Mouse (Mus musculus) hindbrain, embryonic 14.5 days (tissue): Measurements from ENCODE around the gene Rpl10. TPM values are rescaled to one million over a fixed set of nuclear protein-coding genes. Genes with fewer than 3 reads are reported as not detected.

ENCODE experiments used
- ATAC-seq: fragments of 200-750 bp; cut with Nextera tagmentation; 2 replicates; pipeline ENCODE4 v1.8.0; 2017; ENCODE audit warnings: moderate number of reproducible peaks, mild to moderate bottlenecking, moderate TSS enrichment, moderate library complexity; ENCODE audit not compliant: low FRiP score
- DNase-seq: peaks from one replicate; pipeline ENCODE4 v3.0.0-alpha.2; 2015; ENCODE audit warnings: low spot score
- H3K27ac ChIP-seq: fragments of 300-500 bp; sonication (generic); 2 replicates; pipeline ENCODE4 v1.5.1; 2014; ENCODE audit warnings: mild to moderate bottlenecking, moderate library complexity
- H3K27me3 ChIP-seq: fragments of 300-500 bp; sonication (generic); 2 replicates; pipeline ENCODE4 v1.6.1; 2014; ENCODE audit warnings: mild to moderate bottlenecking, low read length, mixed read lengths; ENCODE audit not compliant: control insufficient read depth, insufficient read depth
- H3K36me3 ChIP-seq: fragments of 300-500 bp; sonication (generic); replicated peaks from 2 replicates; pipeline ENCODE4 v1.6.1; 2014; ENCODE audit not compliant: control insufficient read depth, insufficient read depth
- H3K4me1 ChIP-seq: fragments of 300-500 bp; sonication (generic); replicated peaks from 2 replicates; pipeline ENCODE4 v1.6.1; 2014; ENCODE audit warnings: antibody characterized with exemption, low read length, mixed read lengths; ENCODE audit not compliant: control insufficient read depth, insufficient read depth
- H3K4me2 ChIP-seq: fragments of 300-500 bp; sonication (generic); replicated peaks from 2 replicates; pipeline ENCODE4 v1.6.1; 2014; ENCODE audit warnings: mild to moderate bottlenecking, moderate library complexity
- H3K4me3 ChIP-seq: fragments of 300-500 bp; sonication (generic); replicated peaks from 2 replicates; pipeline ENCODE4 v1.5.1; 2014; ENCODE audit warnings: mild to moderate bottlenecking, low read length
- H3K9ac ChIP-seq: fragments of 300-500 bp; sonication (generic); 2 replicates; pipeline ENCODE4 v1.6.1; 2014
- H3K9me3 ChIP-seq: fragments of 300-500 bp; sonication (generic); 2 replicates; pipeline ENCODE4 v1.6.1; 2016; ENCODE audit warnings: low read length; ENCODE audit not compliant: control insufficient read depth
- WGBS: fragments of 180-500 bp; shearing (Covaris S2); extraction: QIAGEN DNeasy Blood & Tissue Kit; methylation state at CpG from one replicate; pipeline ENCODE4 v1.1.7; 2014; 5-methylcytosine and 5-hydroxymethylcytosine counted together
- microRNA-seq: library from miRNA; unstranded; fragments of <30 nt; microRNA quantifications from one replicate; pipeline ENCODE4, GENCODE M21; 2016
- polyA plus RNA-seq: library from polyadenylated mRNA; unstranded; fragments of >200 nt; fragmentation: Nextera tagmentation; extraction: Ambion mirVana; gene quantifications from 2 replicates; pipeline ENCODE4 v1.2.1, GENCODE M21; 2014

Gene Rpl10
- polyA plus RNA-seq, 1 experiment from 2014 or later = 540 TPM

GRCm38 (mm10) chrX:74298348-74298747 lies 27.7 kb downstream of the Rpl10 start:
- Histone ChIP-seq H3K4me1 (no peaks in the 10 kb centered on the region), H3K9ac (no peak overlapping the region), H3K9me3 (no peaks in the 10 kb centered on the region), H3K4me2 (no peak overlapping the region; the same call in 1 of the 2 replicates), H3K36me3 (peaks cover 30% of the 10 kb centered on the region; the same call in 1 of the 2 replicates), H3K27ac (no peak overlapping the region), H3K4me3 (no peak overlapping the region), H3K27me3 (no peaks in the 10 kb centered on the region)
- DNase-seq (no peak), ATAC-seq (no peak)
- WGBS = 100% methylated on average over 1 of the region's 1 CpGs

- WGBS = 90% methylated on average over 3 of the region's 3 CpGs
- Histone ChIP-seq H3K4me3 (no peak overlapping the region), H3K4me1 (peaks cover 6% of the 10 kb centered on the region; the same call in 1 of the 2 replicates), H3K9me3 (no peaks in the 10 kb centered on the region), H3K36me3 (peaks cover 35% of the 10 kb centered on the region; the same call in 1 of the 2 replicates), H3K27me3 (no peaks in the 10 kb centered on the region), H3K27ac (no peak overlapping the region), H3K4me2 (no peak overlapping the region), H3K9ac (no peak overlapping the region)
- DNase-seq (no peak), ATAC-seq (no peak)
Measured at GRCm38 (mm10) chrX:74299721-74300120, 29.1 kb downstream of the Rpl10 start.

- peaks cover 20% of the 10 kb centered on the region; the same call in 1 of the 2 replicates for H3K4me1 ChIP-seq
- H3K4me2 ChIP-seq = peak within 1 kb of the TSS; percentile 75
- H3K9ac ChIP-seq = peak within 1 kb of the TSS; percentile 80
- peak; percentile 76 for DNase-seq
- 12% methylated on average over 36 of the region's 41 CpGs for WGBS
- ATAC-seq = peak; percentile 84
- H3K9me3 ChIP-seq = no peaks in the 10 kb centered on the region
- peak within 1 kb of the TSS; percentile 61 for H3K4me3 ChIP-seq
- H3K27me3 ChIP-seq = no peaks in the 10 kb centered on the region
- peaks cover 65% of the 10 kb centered on the region for H3K36me3 ChIP-seq
- H3K27ac ChIP-seq = peak within 1 kb of the TSS; percentile 95
Measured at GRCm38 (mm10) chrX:74304867-74305700, 34.5 kb downstream of the Rpl10 start, which contains the start of gene Gdi1. Gene Gdi1, plus strand, starts transcription at chrX:74304998.

GRCm38 (mm10) chrX:74312540-74313464 lies 42.2 kb downstream of the Rpl10 start, which contains the start of gene Fam50a:
Gene Fam50a, plus strand, starts transcription at chrX:74313033.
- Histone ChIP-seq H3K9me3 (no peaks in the 10 kb centered on the region), H3K4me2 (peak within 1 kb of the TSS; percentile 57), H3K4me1 (peaks cover 4% of the 10 kb centered on the region; the same call in 1 of the 2 replicates), H3K9ac (peak within 1 kb of the TSS; percentile 74), H3K36me3 (peaks cover 43% of the 10 kb centered on the region), H3K27me3 (no peaks in the 10 kb centered on the region), H3K27ac (peak within 1 kb of the TSS; percentile 91), H3K4me3 (peak within 1 kb of the TSS; percentile 55)
- peak; percentile 86 for DNase-seq
- ATAC-seq = peak; percentile 97
- 20% methylated on average over 58 of the region's 59 CpGs for WGBS

Small RNA genes lying within 50 kb of the gene (microRNA-seq; reads per million reads assigned to microRNA genes)
- 0.48 reads per million for gene Mir7091
- gene Mir7092 = 1.1 reads per million

Other genes starting within 250 kb of the Rpl10 start
- gene Irak1, start 246.9 kb upstream of the Rpl10 start, polyA plus RNA-seq = 30.9 and 31.2 TPM in 2 replicates
- gene Opn1mw, start 143.3 kb upstream of the Rpl10 start, polyA plus RNA-seq = not detected in 2 replicates
- 15.5 and 15.6 TPM in 2 replicates for gene Mecp2, start 135.4 kb upstream of the Rpl10 start, polyA plus RNA-seq
- not detected in 2 replicates for gene Tex28, start 103.0 kb upstream of the Rpl10 start, polyA plus RNA-seq
- 0.08 TPM in 1 of 2 replicates, not detected in the other for gene Tktl1, start 93.6 kb upstream of the Rpl10 start, polyA plus RNA-seq
- gene Flna, start 21.0 kb upstream of the Rpl10 start, polyA plus RNA-seq = 92.7 and 100.0 TPM in 2 replicates
- gene Emd, start 16.1 kb upstream of the Rpl10 start, polyA plus RNA-seq = 14.7 and 17.0 TPM in 2 replicates
- 48.4 and 56.5 TPM in 2 replicates for gene Taz, start 11.1 kb downstream of the Rpl10 start, polyA plus RNA-seq
- gene Dnase1l1, start 11.5 kb downstream of the Rpl10 start, polyA plus RNA-seq = 3.0 and 3.6 TPM in 2 replicates
- 248 and 297 TPM in 2 replicates for gene Atp6ap1, start 26.3 kb downstream of the Rpl10 start, polyA plus RNA-seq
- 781 and 862 TPM in 2 replicates for gene Gdi1, start 34.2 kb downstream of the Rpl10 start, polyA plus RNA-seq
- 45.3 and 46.8 TPM in 2 replicates for gene Fam50a, start 42.2 kb downstream of the Rpl10 start, polyA plus RNA-seq
- gene Plxna3, start 58.3 kb downstream of the Rpl10 start, polyA plus RNA-seq = 44.5 and 45.6 TPM in 2 replicates
- gene Lage3, start 82.8 kb downstream of the Rpl10 start, polyA plus RNA-seq = 64.0 and 87.6 TPM in 2 replicates
- gene Ubl4a, start 102.4 kb downstream of the Rpl10 start, polyA plus RNA-seq = 68.4 and 74.3 TPM in 2 replicates
- gene Slc10a3, start 102.5 kb downstream of the Rpl10 start, polyA plus RNA-seq = 7.1 and 9.5 TPM in 2 replicates
- gene Fam3a, start 122.5 kb downstream of the Rpl10 start, polyA plus RNA-seq = 33.2 and 36.0 TPM in 2 replicates
- gene Ikbkg, start 122.5 kb downstream of the Rpl10 start, polyA plus RNA-seq = 17.8 and 21.5 TPM in 2 replicates
- gene G6pdx, start 158.4 kb downstream of the Rpl10 start, polyA plus RNA-seq = 48.8 and 52.3 TPM in 2 replicates
- gene Gm6880, start 210.6 kb downstream of the Rpl10 start, polyA plus RNA-seq = not detected in 2 replicates